Mouse (Mus musculus) stomach, embryonic 16.5 days (tissue): ENCODE measurements around the gene Rcor2. TPM values are rescaled to one million over a fixed set of nuclear protein-coding genes. Genes with fewer than 3 reads are reported as not detected.

Experiments used
- ATAC-seq: fragments of 200-750 bp; cut with Nextera tagmentation; 2 replicates; pipeline ENCODE4 v1.8.0; 2017; ENCODE audit warnings: moderate number of reproducible peaks, moderate TSS enrichment; ENCODE audit not compliant: insufficient read depth, low FRiP score
- H3K27ac ChIP-seq: fragments of 300-500 bp; sonication (generic); 2 replicates; pipeline ENCODE4 v1.5.1; 2014; ENCODE audit warnings: low read length
- H3K27me3 ChIP-seq: fragments of 300-500 bp; sonication (generic); 2 replicates; pipeline ENCODE4 v1.6.1; 2014; ENCODE audit warnings: low read length, control low read depth, mixed read lengths; ENCODE audit not compliant: control insufficient read depth, insufficient read depth
- H3K36me3 ChIP-seq: fragments of 300-500 bp; sonication (generic); 2 replicates; pipeline ENCODE4 v1.6.1; 2014; ENCODE audit warnings: low read length; ENCODE audit not compliant: control insufficient read depth, insufficient read depth
- H3K4me1 ChIP-seq: fragments of 300-500 bp; sonication (generic); 2 replicates; pipeline ENCODE4 v1.6.1; 2014; ENCODE audit warnings: low read length, control low read depth, mixed read lengths; ENCODE audit not compliant: control insufficient read depth, insufficient read depth
- H3K4me2 ChIP-seq: fragments of 300-500 bp; sonication (generic); 2 replicates; pipeline ENCODE4 v1.6.1; 2014; ENCODE audit warnings: low read depth, low read length, mixed read lengths
- H3K4me3 ChIP-seq: fragments of 300-500 bp; sonication (generic); replicated peaks from 2 replicates; pipeline ENCODE4 v1.5.1; 2014; ENCODE audit warnings: mild to moderate bottlenecking, low read length
- H3K9ac ChIP-seq: fragments of 300-500 bp; sonication (generic); 2 replicates; pipeline ENCODE4 v1.6.1; 2014; ENCODE audit warnings: low read length
- H3K9me3 ChIP-seq: fragments of 300-500 bp; sonication (generic); replicated peaks from 2 replicates; pipeline ENCODE4 v1.6.1; 2016; ENCODE audit warnings: low read length, control low read depth; ENCODE audit not compliant: control insufficient read depth
- WGBS: fragments of 180-500 bp; shearing (Covaris S2); extraction: QIAGEN DNeasy Blood & Tissue Kit; methylation state at CpG from one replicate; pipeline ENCODE4 v1.1.7; 2014; 5-methylcytosine and 5-hydroxymethylcytosine counted together
- polyA plus RNA-seq: library from polyadenylated mRNA; unstranded; fragments of >200 nt; fragmentation: Nextera tagmentation; extraction: Ambion mirVana; gene quantifications from 2 replicates; pipeline ENCODE4 v1.2.1, GENCODE M21; 2015

Gene Rcor2
- polyA plus RNA-seq = 5.4 and 9.7 TPM in 2 replicates

DNA sequence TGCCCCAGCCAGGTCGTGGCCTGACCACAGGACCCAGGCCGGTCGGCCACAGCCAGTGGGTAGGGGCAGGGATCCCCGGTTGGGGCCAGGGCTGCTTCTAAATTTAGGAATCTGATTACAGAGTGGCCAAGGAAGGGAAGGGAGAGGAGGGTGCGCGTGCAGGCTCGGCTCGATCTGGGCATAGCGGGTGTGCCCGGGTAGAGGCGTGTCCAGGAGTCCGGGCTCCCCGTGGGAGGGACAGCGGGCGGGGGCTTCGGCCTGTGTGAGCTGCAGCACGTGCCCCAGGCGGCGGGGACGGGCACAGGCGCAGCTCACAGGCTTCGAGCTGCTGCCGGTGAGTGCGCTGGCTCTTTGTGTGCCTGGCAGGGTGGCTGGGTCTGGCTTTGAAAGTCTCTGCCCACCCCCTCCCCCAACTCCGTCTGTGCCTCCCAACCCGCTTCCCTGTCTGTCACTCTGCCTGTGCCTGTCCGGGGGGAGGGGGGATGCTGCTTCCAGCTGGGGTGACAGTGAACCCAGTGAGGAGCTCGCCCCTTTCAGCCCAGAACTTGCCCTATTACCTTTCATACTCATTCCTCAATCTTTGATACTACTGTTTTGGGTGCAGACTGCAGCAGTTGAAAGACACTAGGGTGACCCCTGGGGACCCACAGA, at the start of gene Rcor2:
Rcor2 (plus strand) TSS at position 235 of the 651 bp plus-strand sequence.
- Histone ChIP-seq H3K4me2 (peak within 1 kb of the TSS; percentile 86), H3K36me3 (no peaks in the 10 kb centered on the region), H3K27ac (peak within 1 kb of the TSS; percentile 77), H3K27me3 (no peaks in the 10 kb centered on the region), H3K9ac (peak within 1 kb of the TSS; percentile 89), H3K4me3 (peak within 1 kb of the TSS; percentile 76), H3K9me3 (no peaks in the 10 kb centered on the region), H3K4me1 (peaks cover 51% of the 10 kb centered on the region)
- ATAC-seq = peak; percentile 78
- 9% methylated on average over 28 of the region's 28 CpGs for WGBS

GRCm38 (mm10) chr19:7217926-7218267, 49.2 kb upstream of the Rcor2 start:
- 0 out of 2 replicates have a peak, but pooled peaks cover 4% of the 10 kb centered on the region for H3K36me3 ChIP-seq
- H3K27ac ChIP-seq = no peak overlapping the region
- H3K4me2 ChIP-seq = peak overlapping the region; percentile 46
- H3K27me3 ChIP-seq = no peaks in the 10 kb centered on the region
- H3K4me1 ChIP-seq = peaks cover 28% of the 10 kb centered on the region
- no peaks in the 10 kb centered on the region for H3K9me3 ChIP-seq
- H3K4me3 ChIP-seq = peak overlapping the region; percentile 92
- WGBS = 9% methylated on average over 6 of the region's 6 CpGs
- H3K9ac ChIP-seq = no peak overlapping the region
- peak; percentile 4; the same call in 1 of the 2 replicates for ATAC-seq

GRCm38 (mm10) chr19:7218753-7219152, 48.4 kb upstream of the Rcor2 start:
- Histone ChIP-seq H3K27me3 (no peaks in the 10 kb centered on the region), H3K9ac (no peak overlapping the region), H3K4me2 (no peak overlapping the region), H3K9me3 (no peaks in the 10 kb centered on the region), H3K36me3 (0 out of 2 replicates have a peak, but pooled peaks cover 4% of the 10 kb centered on the region), H3K4me1 (peaks cover 28% of the 10 kb centered on the region), H3K27ac (no peak overlapping the region), H3K4me3 (no peak overlapping the region)
- WGBS = 95% methylated on average over 5 of the region's 5 CpGs
- no peak for ATAC-seq

DNA sequence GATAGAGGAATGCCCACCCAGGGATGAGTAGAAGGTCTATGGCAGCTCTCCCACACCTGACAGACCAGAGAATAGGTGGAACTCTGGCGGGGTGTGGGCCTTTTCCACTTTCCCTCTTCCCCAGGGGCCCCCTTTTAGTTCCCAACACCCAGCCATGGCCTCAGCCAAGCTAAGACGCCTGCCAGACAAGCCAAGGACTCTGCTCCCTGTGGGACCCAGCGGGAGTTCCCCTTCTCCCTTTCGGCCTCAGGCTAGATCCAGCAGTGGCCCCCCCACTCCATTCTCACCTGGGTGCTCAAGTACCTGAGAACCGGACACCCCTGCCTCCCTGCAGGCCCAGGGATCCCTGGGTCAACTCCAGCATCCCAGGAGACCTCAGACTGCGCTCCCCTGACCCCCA, 44.9 kb upstream of the Rcor2 start:
- Histone ChIP-seq H3K9ac (no peak overlapping the region), H3K27me3 (no peaks in the 10 kb centered on the region), H3K9me3 (no peaks in the 10 kb centered on the region), H3K4me1 (peaks cover 4% of the 10 kb centered on the region; the same call in 1 of the 2 replicates), H3K4me2 (no peak overlapping the region), H3K4me3 (no peak overlapping the region), H3K27ac (no peak overlapping the region), H3K36me3 (no peaks in the 10 kb centered on the region)
- 83% methylated on average over 6 of the region's 6 CpGs for WGBS
- ATAC-seq = no peak

DNA sequence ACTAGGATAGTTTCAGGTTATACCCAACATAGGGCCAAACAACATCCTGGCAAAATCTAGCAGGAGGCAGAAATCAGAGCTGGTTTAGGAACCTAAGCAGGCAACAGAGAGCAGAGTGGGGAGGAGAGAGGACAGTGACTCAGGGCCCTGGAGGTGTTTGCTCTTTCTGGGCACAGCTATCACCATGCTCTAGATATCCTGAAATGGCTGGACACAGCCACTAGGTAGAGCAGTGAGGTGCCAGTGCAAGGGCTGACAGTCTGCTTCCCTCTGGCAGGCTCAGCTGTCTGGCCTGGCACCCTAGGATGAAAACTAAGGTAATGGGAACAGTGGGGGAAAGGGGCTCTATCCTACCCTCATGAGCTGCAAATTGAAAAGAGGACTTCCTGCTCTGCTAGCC, 43.6 kb upstream of the Rcor2 start:
- no peak for ATAC-seq
- Histone ChIP-seq H3K9ac (no peak overlapping the region), H3K4me3 (no peak overlapping the region), H3K36me3 (no peaks in the 10 kb centered on the region), H3K4me1 (no peaks in the 10 kb centered on the region), H3K27ac (no peak overlapping the region), H3K27me3 (no peaks in the 10 kb centered on the region), H3K4me2 (no peak overlapping the region), H3K9me3 (no peaks in the 10 kb centered on the region)

- Histone ChIP-seq H3K9me3 (no peaks in the 10 kb centered on the region), H3K4me3 (no peak overlapping the region), H3K27ac (no peak overlapping the region), H3K27me3 (no peaks in the 10 kb centered on the region), H3K4me2 (no peak overlapping the region), H3K9ac (no peak overlapping the region), H3K36me3 (peaks cover 3% of the 10 kb centered on the region), H3K4me1 (no peaks in the 10 kb centered on the region)
- 83% methylated on average over 3 of the region's 3 CpGs for WGBS
- no peak for ATAC-seq
Measured at GRCm38 (mm10) chr19:7224253-7224652, 42.9 kb upstream of the Rcor2 start.

GRCm38 (mm10) chr19:7225096-7225690, 41.9 kb upstream of the Rcor2 start:
- peaks cover 13% of the 10 kb centered on the region for H3K36me3 ChIP-seq
- H3K4me1 ChIP-seq = no peaks in the 10 kb centered on the region
- WGBS = 83% methylated on average over 9 of the region's 9 CpGs
- no peak overlapping the region for H3K27ac ChIP-seq
- H3K4me2 ChIP-seq = no peak overlapping the region
- H3K4me3 ChIP-seq = no peak overlapping the region
- no peaks in the 10 kb centered on the region for H3K9me3 ChIP-seq
- H3K27me3 ChIP-seq = no peaks in the 10 kb centered on the region
- no peak overlapping the region for H3K9ac ChIP-seq
- no peak for ATAC-seq

DNA sequence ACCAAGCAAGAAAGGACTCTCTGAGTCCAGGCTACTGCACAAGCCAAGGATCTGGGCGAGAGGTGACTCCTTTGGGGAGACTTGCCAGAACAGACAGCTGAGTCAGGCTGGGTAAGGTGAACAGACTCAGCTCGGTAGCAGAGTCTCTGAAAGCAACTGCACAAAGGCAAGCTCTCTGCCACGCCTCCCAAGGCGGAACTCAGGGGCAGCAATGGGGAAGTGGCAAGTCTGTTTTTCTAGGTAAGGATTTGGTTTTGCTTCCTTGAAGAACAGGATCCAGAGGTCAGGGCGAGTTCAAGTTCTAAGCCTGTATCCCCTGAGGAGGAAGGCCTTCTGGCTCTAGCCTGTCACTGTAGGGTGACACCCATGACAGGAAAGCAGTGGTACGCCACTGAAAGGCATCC, 40.6 kb upstream of the Rcor2 start:
- no peak overlapping the region for H3K9ac ChIP-seq
- no peaks in the 10 kb centered on the region for H3K4me1 ChIP-seq
- H3K27ac ChIP-seq = peak overlapping the region; percentile 85
- no peaks in the 10 kb centered on the region for H3K9me3 ChIP-seq
- ATAC-seq = peak; percentile 77; the same call in 1 of the 2 replicates
- peaks cover 13% of the 10 kb centered on the region for H3K36me3 ChIP-seq
- H3K27me3 ChIP-seq = no peaks in the 10 kb centered on the region
- H3K4me3 ChIP-seq = no peak overlapping the region
- WGBS = 65% methylated on average over 6 of the region's 6 CpGs
- no peak overlapping the region for H3K4me2 ChIP-seq

- no peaks in the 10 kb centered on the region for H3K9me3 ChIP-seq
- peak; percentile 86 for ATAC-seq
- no peak overlapping the region for H3K27ac ChIP-seq
- peaks cover 10% of the 10 kb centered on the region for H3K36me3 ChIP-seq
- 55% methylated on average over 8 of the region's 8 CpGs for WGBS
- H3K4me3 ChIP-seq = no peak overlapping the region
- no peak overlapping the region for H3K9ac ChIP-seq
- peaks cover 1% of the 10 kb centered on the region for H3K4me1 ChIP-seq
- H3K4me2 ChIP-seq = no peak overlapping the region
- no peaks in the 10 kb centered on the region for H3K27me3 ChIP-seq
Measured at GRCm38 (mm10) chr19:7234537-7235221, 32.4 kb upstream of the Rcor2 start.
